Mouse (Mus musculus): ENCODE results near the gene Hmcn1. TPM values are rescaled to one million over a fixed set of nuclear protein-coding genes. Genes with fewer than 3 reads are reported as not detected.

Gene Hmcn1
- polyA plus RNA-seq, 1 experiment from 2014 or later, result 20.9 TPM

- Histone ChIP-seq H3K4me1 (replicated peaks) (peaks cover 20% of the 10 kb centered on the region), H3K9ac (no peak overlapping the region), H3K4me2 (no peak overlapping the region), H3K9me3 (replicated peaks) (no peaks in the 10 kb centered on the region), H3K4me3 (no peak overlapping the region), H3K27me3 (replicated peaks) (no peaks in the 10 kb centered on the region), H3K36me3 (no peaks in the 10 kb centered on the region), H3K27ac (ENCODE audit: poor library complexity, severe bottlenecking) (no peak overlapping the region)
- 82% methylated on average over 5 of the region's 5 CpGs for WGBS
- ATAC-seq (ENCODE audit: insufficient number of reproducible peaks, low FRiP score), result no peak
Observed at GRCm38 (mm10) chr1:150874025-150874424, 119.2 kb downstream of the Hmcn1 start.

- no peak overlapping the region for H3K4me3 ChIP-seq
- peaks cover 18% of the 10 kb centered on the region for H3K4me1 ChIP-seq (replicated peaks)
- no peak overlapping the region for H3K9ac ChIP-seq
- no peak overlapping the region for H3K27ac ChIP-seq (ENCODE audit: poor library complexity, severe bottlenecking)
- 0 out of 2 replicates have a peak, but pooled peaks have one; percentile 45 for ATAC-seq (ENCODE audit: insufficient number of reproducible peaks, low FRiP score)
- H3K27me3 ChIP-seq (replicated peaks), result no peaks in the 10 kb centered on the region
- 27% methylated on average over 6 of the region's 6 CpGs for WGBS
- H3K36me3 ChIP-seq, result no peaks in the 10 kb centered on the region
- no peak overlapping the region for H3K4me2 ChIP-seq
- H3K9me3 ChIP-seq (replicated peaks), result no peaks in the 10 kb centered on the region
Observed at GRCm38 (mm10) chr1:150873231-150873630, 120.0 kb downstream of the Hmcn1 start.

- 84% methylated on average over 3 of the region's 3 CpGs for WGBS
Observed at GRCm38 (mm10) chr1:150872105-150872504, 121.1 kb downstream of the Hmcn1 start.

GRCm38 (mm10) chr1:150869189-150869588, 124.0 kb downstream of the Hmcn1 start:
- H3K27me3 ChIP-seq (replicated peaks), result no peaks in the 10 kb centered on the region
- no peak overlapping the region for H3K4me3 ChIP-seq
- ATAC-seq (ENCODE audit: insufficient number of reproducible peaks, low FRiP score), result no peak
- H3K9ac ChIP-seq, result no peak overlapping the region
- no peaks in the 10 kb centered on the region for H3K36me3 ChIP-seq
- no peak overlapping the region for H3K4me2 ChIP-seq
- no peaks in the 10 kb centered on the region for H3K9me3 ChIP-seq (replicated peaks)
- H3K27ac ChIP-seq (ENCODE audit: poor library complexity, severe bottlenecking), result no peak overlapping the region
- H3K4me1 ChIP-seq (replicated peaks), result peaks cover 21% of the 10 kb centered on the region

More at GRCm38 (mm10) chr1:150872105-150872504, 121.1 kb downstream of the Hmcn1 start:
- no peak overlapping the region for H3K9ac ChIP-seq
- no peak overlapping the region for H3K4me2 ChIP-seq
- H3K27me3 ChIP-seq (replicated peaks), result no peaks in the 10 kb centered on the region
- H3K36me3 ChIP-seq, result no peaks in the 10 kb centered on the region
- H3K9me3 ChIP-seq (replicated peaks), result no peaks in the 10 kb centered on the region
- no peak for ATAC-seq (ENCODE audit: insufficient number of reproducible peaks, low FRiP score)
- no peak overlapping the region for H3K27ac ChIP-seq (ENCODE audit: poor library complexity, severe bottlenecking)
- peaks cover 17% of the 10 kb centered on the region for H3K4me1 ChIP-seq (replicated peaks)
- H3K4me3 ChIP-seq, result no peak overlapping the region

GRCm38 (mm10) chr1:150866615-150867014, 126.6 kb downstream of the Hmcn1 start:
- no peak overlapping the region for H3K9ac ChIP-seq
- H3K4me1 ChIP-seq (replicated peaks), result peaks cover 13% of the 10 kb centered on the region
- H3K9me3 ChIP-seq (replicated peaks), result no peaks in the 10 kb centered on the region
- H3K36me3 ChIP-seq, result no peaks in the 10 kb centered on the region
- ATAC-seq (ENCODE audit: insufficient number of reproducible peaks, low FRiP score), result peak; percentile 42; the same call in 1 of the 2 replicates
- H3K27me3 ChIP-seq (replicated peaks), result no peaks in the 10 kb centered on the region
- H3K4me2 ChIP-seq, result 0 out of 2 replicates have a peak overlapping the region, but pooled peaks have one; percentile 2
- no peak overlapping the region for H3K4me3 ChIP-seq
- WGBS, result 12% methylated on average over 5 of the region's 5 CpGs
- no peak overlapping the region for H3K27ac ChIP-seq (ENCODE audit: poor library complexity, severe bottlenecking)

- H3K4me2 ChIP-seq, result no peak overlapping the region
- no peaks in the 10 kb centered on the region for H3K4me1 ChIP-seq (replicated peaks)
- ATAC-seq (ENCODE audit: insufficient number of reproducible peaks, low FRiP score), result no peak
- H3K9ac ChIP-seq, result no peak overlapping the region
- no peaks in the 10 kb centered on the region for H3K9me3 ChIP-seq (replicated peaks)
- no peaks in the 10 kb centered on the region for H3K27me3 ChIP-seq (replicated peaks)
- no peak overlapping the region for H3K27ac ChIP-seq (ENCODE audit: poor library complexity, severe bottlenecking)
- 70% methylated on average over 2 of the region's 2 CpGs for WGBS
- no peak overlapping the region for H3K4me3 ChIP-seq
- H3K36me3 ChIP-seq, result peaks cover 13% of the 10 kb centered on the region
Observed at GRCm38 (mm10) chr1:150857779-150858178, 135.5 kb downstream of the Hmcn1 start.

- peaks cover 3% of the 10 kb centered on the region; the same call in 1 of the 2 replicates for H3K36me3 ChIP-seq
- 87% methylated on average over 6 of the region's 6 CpGs for WGBS
- H3K27ac ChIP-seq (ENCODE audit: poor library complexity, severe bottlenecking), result no peak overlapping the region
- H3K4me3 ChIP-seq, result no peak overlapping the region
- no peak overlapping the region for H3K4me2 ChIP-seq
- no peak for ATAC-seq (ENCODE audit: insufficient number of reproducible peaks, low FRiP score)
- no peaks in the 10 kb centered on the region for H3K4me1 ChIP-seq (replicated peaks)
- H3K9me3 ChIP-seq (replicated peaks), result no peaks in the 10 kb centered on the region
- no peak overlapping the region for H3K9ac ChIP-seq
- no peaks in the 10 kb centered on the region for H3K27me3 ChIP-seq (replicated peaks)
Observed at GRCm38 (mm10) chr1:150833448-150833847, 159.8 kb downstream of the Hmcn1 start.

GRCm38 (mm10) chr1:150829851-150830250, 163.4 kb downstream of the Hmcn1 start:
- Histone ChIP-seq H3K9ac (no peak overlapping the region), H3K9me3 (replicated peaks) (no peaks in the 10 kb centered on the region), H3K36me3 (no peaks in the 10 kb centered on the region), H3K27me3 (replicated peaks) (no peaks in the 10 kb centered on the region), H3K27ac (ENCODE audit: poor library complexity, severe bottlenecking) (no peak overlapping the region), H3K4me1 (replicated peaks) (peaks cover 7% of the 10 kb centered on the region; the same call in 1 of the 2 replicates), H3K4me2 (no peak overlapping the region), H3K4me3 (no peak overlapping the region)
- WGBS, result 73% methylated on average over 7 of the region's 7 CpGs
- ATAC-seq (ENCODE audit: insufficient number of reproducible peaks, low FRiP score), result no peak

GRCm38 (mm10) chr1:150827169-150827568, 166.1 kb downstream of the Hmcn1 start:
- no peak overlapping the region for H3K9ac ChIP-seq
- H3K4me1 ChIP-seq (replicated peaks), result peaks cover 7% of the 10 kb centered on the region; the same call in 1 of the 2 replicates
- H3K4me3 ChIP-seq, result no peak overlapping the region
- H3K36me3 ChIP-seq, result no peaks in the 10 kb centered on the region
- no peak overlapping the region for H3K4me2 ChIP-seq
- peak overlapping the region; percentile 39; the same call in 1 of the 2 replicates for H3K27ac ChIP-seq (ENCODE audit: poor library complexity, severe bottlenecking)
- peak; percentile 73; the same call in 1 of the 2 replicates for ATAC-seq (ENCODE audit: insufficient number of reproducible peaks, low FRiP score)
- WGBS, result 25% methylated on average over 5 of the region's 5 CpGs
- H3K9me3 ChIP-seq (replicated peaks), result no peaks in the 10 kb centered on the region
- no peaks in the 10 kb centered on the region for H3K27me3 ChIP-seq (replicated peaks)

GRCm38 (mm10) chr1:150824334-150825005, 168.8 kb downstream of the Hmcn1 start:
- H3K27ac ChIP-seq (ENCODE audit: poor library complexity, severe bottlenecking), result no peak overlapping the region
- 57% methylated on average over 5 of the region's 5 CpGs for WGBS
- no peak for ATAC-seq (ENCODE audit: insufficient number of reproducible peaks, low FRiP score)

GRCm38 (mm10) chr1:150816035-150816807, 177.0 kb downstream of the Hmcn1 start:
- no peak for ATAC-seq (ENCODE audit: insufficient number of reproducible peaks, low FRiP score)
- H3K27ac ChIP-seq (ENCODE audit: poor library complexity, severe bottlenecking), result no peak overlapping the region

More at GRCm38 (mm10) chr1:150824334-150825005, 168.8 kb downstream of the Hmcn1 start:
- no peaks in the 10 kb centered on the region for H3K36me3 ChIP-seq
- no peak overlapping the region for H3K9ac ChIP-seq
- H3K27me3 ChIP-seq (replicated peaks), result no peaks in the 10 kb centered on the region
- no peak overlapping the region for H3K4me2 ChIP-seq
- no peak overlapping the region for H3K4me3 ChIP-seq
- no peaks in the 10 kb centered on the region for H3K9me3 ChIP-seq (replicated peaks)
- H3K4me1 ChIP-seq (replicated peaks), result peaks cover 10% of the 10 kb centered on the region

More at GRCm38 (mm10) chr1:150816035-150816807, 177.0 kb downstream of the Hmcn1 start:
- no peak overlapping the region for H3K4me2 ChIP-seq
- peaks cover 6% of the 10 kb centered on the region; the same call in 1 of the 2 replicates for H3K36me3 ChIP-seq
- H3K9ac ChIP-seq, result no peak overlapping the region
- H3K9me3 ChIP-seq (replicated peaks), result no peaks in the 10 kb centered on the region
- H3K27me3 ChIP-seq (replicated peaks), result no peaks in the 10 kb centered on the region
- H3K4me1 ChIP-seq (replicated peaks), result peaks cover 14% of the 10 kb centered on the region
- WGBS, result 85% methylated on average over 11 of the region's 11 CpGs
- no peak overlapping the region for H3K4me3 ChIP-seq
